ENCODE assay signal across 8 mouse cellular contexts in genomic region chr5:126623205-126623604, GRCm38 (mm10).
DNase-seq lines count a peak whose midpoint lies in the region; ATAC-seq and TF ChIP-seq lines count a peak whose summit lies in the region.

No protein-coding gene starts in this region.

- intact Hi-C loops in heart, postnatal 36 days (cut with DNase I): no loop called here

- TF ChIP-seq POLR2A in brain, embryonic 14.5 days (IDR thresholded peaks at IDR 0.05; ENCODE audit: borderline replicate concordance, extremely low read depth, insufficient read depth, insufficient read length, poor library complexity, severe bottlenecking): no peak
- TF ChIP-seq POLR2A in testis, adult 2 months (IDR thresholded peaks at IDR 0.05; ENCODE audit: control insufficient read depth, low read depth, low read length): no peak

- H3K27ac ChIP-seq in heart, embryonic 10.5 days: no peak overlapping the region
- no peak overlapping the region for H3K27ac ChIP-seq in limb, embryonic 11.5 days (replicated peaks; ENCODE audit: low read depth, low read length)
- H3K27ac ChIP-seq in testis, adult 2 months (ENCODE audit: control insufficient read depth, insufficient read depth, low read depth, low read length): no peak overlapping the region

- peak; percentile 79 for TF ChIP-seq CTCF in brain, embryonic 14.5 days (IDR thresholded peaks at IDR 0.05; ENCODE audit: borderline replicate concordance, extremely low read depth, insufficient read depth, insufficient read length)
- TF ChIP-seq CTCF in testis, adult 2 months (IDR thresholded peaks at IDR 0.05; ENCODE audit: control insufficient read depth, insufficient read depth, insufficient replicate concordance, low read depth, low read length): peak; percentile 69; the same call in 1 of the 2 replicates

- ATAC-seq in limb, embryonic 11.5 days (ENCODE audit: insufficient number of reproducible peaks, low FRiP score, low TSS enrichment, low read depth): no peak

- no peaks in the 10 kb centered on the region for H3K36me3 ChIP-seq in heart, embryonic 10.5 days
- H3K36me3 ChIP-seq in limb, embryonic 11.5 days (ENCODE audit: control insufficient read depth, insufficient read depth, low read length): no peaks in the 10 kb centered on the region
- no peaks in the 10 kb centered on the region for H3K36me3 ChIP-seq in testis, adult 2 months (ENCODE audit: control insufficient read depth, insufficient read depth, low read length)

- no peak overlapping the region for H3K4me2 ChIP-seq in limb, embryonic 11.5 days (ENCODE audit: low read depth, severe bottlenecking)

- 16% methylated on average over 6 of the region's 6 CpGs for WGBS in heart, embryonic 10.5 days
- 15% methylated on average over 6 of the region's 6 CpGs for WGBS in limb, embryonic 11.5 days

- H3K4me3 ChIP-seq in heart, embryonic 10.5 days: no peak overlapping the region
- H3K4me3 ChIP-seq in limb, embryonic 11.5 days (ENCODE audit: low read depth, low read length): no peak overlapping the region
- no peak overlapping the region for H3K4me3 ChIP-seq in testis, adult 2 months (ENCODE audit: control insufficient read depth, low read depth, low read length)

- no peaks in the 10 kb centered on the region for H3K9me3 ChIP-seq in heart, embryonic 10.5 days
- H3K9me3 ChIP-seq in limb, embryonic 11.5 days (ENCODE audit: control insufficient read depth, low read length): no peaks in the 10 kb centered on the region

- H3K4me1 ChIP-seq in heart, embryonic 10.5 days: no peaks in the 10 kb centered on the region
- H3K4me1 ChIP-seq in limb, embryonic 11.5 days (ENCODE audit: control insufficient read depth, insufficient read depth, low read length): no peaks in the 10 kb centered on the region
- no peaks in the 10 kb centered on the region for H3K4me1 ChIP-seq in testis, adult 2 months (ENCODE audit: control insufficient read depth, insufficient read depth, low read length)

- no peak overlapping the region for H3K9ac ChIP-seq in limb, embryonic 11.5 days (ENCODE audit: low read length)

- H3K27me3 ChIP-seq in heart, embryonic 10.5 days (ENCODE audit: insufficient read depth, poor library complexity, severe bottlenecking): no peaks in the 10 kb centered on the region
- H3K27me3 ChIP-seq in limb, embryonic 11.5 days (ENCODE audit: control insufficient read depth, insufficient read depth, low read length): no peaks in the 10 kb centered on the region
- H3K27me3 ChIP-seq in testis, adult 2 months (ENCODE audit: control insufficient read depth, insufficient read depth, low read length): no peaks in the 10 kb centered on the region

- peak; percentile 3 to 34 for DNase-seq in heart, postnatal 36 days
- DNase-seq in heart, embryonic 10.5 days (ENCODE audit: low spot score): no peak
- DNase-seq in ES-CJ7 (ENCODE audit: low read depth, low spot score): peak; percentile 83
- DNase-seq in brain, embryonic 14.5 days (ENCODE audit: low read depth): peak; percentile 79
- peak; percentile 27 for DNase-seq in kidney, adult 9 months
- DNase-seq in limb, embryonic 11.5 days (ENCODE audit: low spot score): peak; percentile 76
- DNase-seq in T-cell, adult 2 months (ENCODE audit: low spot score): no peak

Comparison
In these comparisons a context has a peak if more than half of its experiments do, and no peak if none do; other contexts are left out.
1. DNase-seq: peak in heart, postnatal 36 days (2 of 2), ES-CJ7 (single experiment), brain, embryonic 14.5 days (single experiment), kidney, adult 9 months (single experiment) and limb, embryonic 11.5 days (single experiment); none in heart, embryonic 10.5 days (single experiment) and T-cell, adult 2 months (single experiment).